Mouse (Mus musculus): ENCODE data around the gene Mup5. TPM values are rescaled to one million over a fixed set of nuclear protein-coding genes. Genes with fewer than 3 reads are reported as not detected.
"Not testable (repeated sequence)": the region's sequence is repeated elsewhere in the genome, so short reads cannot be mapped to it uniquely, and the experiment has no call there.

The Mup5 gene
- not detected in 2 replicates for polyA plus RNA-seq (2015; fragmentation: Nextera tagmentation; extraction: Ambion mirVana)

GRCm38 (mm10) chr4:61834952-61835708 is at the start of gene Mup5:
Gene Mup5, minus strand, starts transcription at chr4:61835233.
- no peaks in the 10 kb centered on the region; the same call in 1 of the 2 replicates for H3K9me3 ChIP-seq
- no peak for ATAC-seq (ENCODE audit: low read depth)
- no peaks in the 10 kb centered on the region for H3K36me3 ChIP-seq
- H3K27me3 ChIP-seq, result no peaks in the 10 kb centered on the region
- no peak within 1 kb of the TSS for H3K9ac ChIP-seq
- WGBS, result 73% methylated on average over 4 of the region's 4 CpGs
- H3K4me1 ChIP-seq (replicated peaks), result no peaks in the 10 kb centered on the region
- H3K4me3 ChIP-seq, result no peak within 1 kb of the TSS
- no peak within 1 kb of the TSS for H3K4me2 ChIP-seq
- H3K27ac ChIP-seq (replicated peaks), result no peak within 1 kb of the TSS

GRCm38 (mm10) chr4:61858160-61858559 is 23.1 kb upstream of the Mup5 start:
- Histone ChIP-seq H3K9me3 (no peaks in the 10 kb centered on the region), H3K36me3 (no peaks in the 10 kb centered on the region), H3K4me3 (no peak overlapping the region), H3K27ac (replicated peaks) (no peak overlapping the region), H3K27me3 (no peaks in the 10 kb centered on the region), H3K4me2 (no peak overlapping the region), H3K9ac (no peak overlapping the region), H3K4me1 (replicated peaks) (no peaks in the 10 kb centered on the region)
- ATAC-seq (ENCODE audit: low read depth), result no peak
- WGBS, result 47% methylated on average over 4 of the region's 4 CpGs

GRCm38 (mm10) chr4:61855831-61856698 is 21.0 kb upstream of the Mup5 start:
- Histone ChIP-seq H3K4me3 (no peak overlapping the region), H3K9ac (no peak overlapping the region), H3K9me3 (no peaks in the 10 kb centered on the region), H3K27me3 (no peaks in the 10 kb centered on the region), H3K4me2 (no peak overlapping the region), H3K27ac (replicated peaks) (no peak overlapping the region), H3K36me3 (no peaks in the 10 kb centered on the region), H3K4me1 (replicated peaks) (no peaks in the 10 kb centered on the region)
- ATAC-seq (ENCODE audit: low read depth), result no peak
- WGBS, result 92% methylated on average over 18 of the region's 18 CpGs

GRCm38 (mm10) chr4:61855344-61855743 is 20.3 kb upstream of the Mup5 start:
- Histone ChIP-seq H3K9ac (no peak overlapping the region), H3K27ac (replicated peaks) (no peak overlapping the region), H3K4me1 (replicated peaks) (no peaks in the 10 kb centered on the region), H3K4me2 (no peak overlapping the region), H3K4me3 (no peak overlapping the region), H3K27me3 (no peaks in the 10 kb centered on the region), H3K36me3 (no peaks in the 10 kb centered on the region), H3K9me3 (no peaks in the 10 kb centered on the region)
- ATAC-seq (ENCODE audit: low read depth), result no peak
- 89% methylated on average over 6 of the region's 6 CpGs for WGBS

GRCm38 (mm10) chr4:61844758-61845455 is 9.9 kb upstream of the Mup5 start:
- WGBS, result 92% methylated on average over 5 of the region's 5 CpGs
- H3K4me2 ChIP-seq, result no peak overlapping the region
- H3K4me3 ChIP-seq, result no peak overlapping the region
- H3K27ac ChIP-seq (replicated peaks), result no peak overlapping the region
- H3K9ac ChIP-seq, result no peak overlapping the region
- H3K4me1 ChIP-seq (replicated peaks), result no peaks in the 10 kb centered on the region
- no peaks in the 10 kb centered on the region for H3K36me3 ChIP-seq
- H3K27me3 ChIP-seq, result no peaks in the 10 kb centered on the region
- H3K9me3 ChIP-seq, result no peaks in the 10 kb centered on the region
- ATAC-seq (ENCODE audit: low read depth), result no peak

GRCm38 (mm10) chr4:61829211-61829610 is 5.8 kb downstream of the Mup5 start:
- Histone ChIP-seq H3K9me3 (peaks cover 7% of the 10 kb centered on the region; the same call in 1 of the 2 replicates), H3K4me3 (no peak overlapping the region), H3K27me3 (no peaks in the 10 kb centered on the region), H3K9ac (no peak overlapping the region), H3K36me3 (no peaks in the 10 kb centered on the region), H3K4me2 (no peak overlapping the region), H3K4me1 (replicated peaks) (no peaks in the 10 kb centered on the region), H3K27ac (replicated peaks) (no peak overlapping the region)
- ATAC-seq (ENCODE audit: low read depth), result no peak
- WGBS, result 76% methylated on average over 4 of the region's 4 CpGs

GRCm38 (mm10) chr4:61823185-61823584 is 11.8 kb downstream of the Mup5 start:
- H3K4me3 ChIP-seq, result no peak overlapping the region
- no peaks in the 10 kb centered on the region for H3K4me1 ChIP-seq (replicated peaks)
- no peak overlapping the region for H3K27ac ChIP-seq (replicated peaks)
- no peak overlapping the region for H3K4me2 ChIP-seq
- H3K27me3 ChIP-seq, result no peaks in the 10 kb centered on the region
- WGBS, result 87% methylated on average over 15 of the region's 15 CpGs
- H3K9me3 ChIP-seq, result peaks cover 26% of the 10 kb centered on the region
- no peaks in the 10 kb centered on the region for H3K36me3 ChIP-seq
- ATAC-seq (ENCODE audit: low read depth), result no peak
- no peak overlapping the region for H3K9ac ChIP-seq

GRCm38 (mm10) chr4:61822541-61822940 is 12.5 kb downstream of the Mup5 start:
- H3K4me1 ChIP-seq (replicated peaks); H3K36me3 ChIP-seq; H3K4me3 ChIP-seq; ATAC-seq (ENCODE audit: low read depth); H3K27ac ChIP-seq (replicated peaks); H3K9ac ChIP-seq; H3K4me2 ChIP-seq; H3K27me3 ChIP-seq: not testable (repeated sequence)
- H3K9me3 ChIP-seq, result peaks cover 26% of the 10 kb centered on the region
- WGBS, result 77% methylated on average over 9 of the region's 9 CpGs

GRCm38 (mm10) chr4:61815602-61816001 is 19.4 kb downstream of the Mup5 start:
- no peak overlapping the region for H3K27ac ChIP-seq (replicated peaks)
- no peaks in the 10 kb centered on the region for H3K4me1 ChIP-seq (replicated peaks)
- no peaks in the 10 kb centered on the region for H3K36me3 ChIP-seq
- no peaks in the 10 kb centered on the region for H3K27me3 ChIP-seq
- no peak overlapping the region for H3K4me2 ChIP-seq
- peaks cover 6% of the 10 kb centered on the region; the same call in 1 of the 2 replicates for H3K9me3 ChIP-seq
- no peak overlapping the region for H3K9ac ChIP-seq
- H3K4me3 ChIP-seq, result no peak overlapping the region
- 88% methylated on average over 2 of the region's 2 CpGs for WGBS
- no peak for ATAC-seq (ENCODE audit: low read depth)

GRCm38 (mm10) chr4:61813435-61813834 is 21.6 kb downstream of the Mup5 start:
- no peak for ATAC-seq (ENCODE audit: low read depth)
- peaks cover 3% of the 10 kb centered on the region; the same call in 1 of the 2 replicates for H3K9me3 ChIP-seq
- H3K27me3 ChIP-seq, result no peaks in the 10 kb centered on the region

GRCm38 (mm10) chr4:61811193-61811592 is 23.8 kb downstream of the Mup5 start:
- not testable (repeated sequence) for H3K9ac ChIP-seq; H3K4me1 ChIP-seq (replicated peaks); H3K36me3 ChIP-seq; H3K9me3 ChIP-seq; H3K4me2 ChIP-seq; H3K27me3 ChIP-seq; ATAC-seq (ENCODE audit: low read depth); H3K4me3 ChIP-seq; H3K27ac ChIP-seq (replicated peaks)
- 24% methylated on average over 2 of the region's 2 CpGs for WGBS

More at GRCm38 (mm10) chr4:61813435-61813834, 21.6 kb downstream of the Mup5 start:
- H3K36me3 ChIP-seq, result no peaks in the 10 kb centered on the region
- no peaks in the 10 kb centered on the region for H3K4me1 ChIP-seq (replicated peaks)
- no peak overlapping the region for H3K27ac ChIP-seq (replicated peaks)
- H3K4me2 ChIP-seq, result no peak overlapping the region
- H3K9ac ChIP-seq, result no peak overlapping the region
- H3K4me3 ChIP-seq, result no peak overlapping the region

GRCm38 (mm10) chr4:61808926-61809325 is 26.1 kb downstream of the Mup5 start:
- H3K9me3 ChIP-seq; H3K27me3 ChIP-seq; H3K36me3 ChIP-seq; H3K9ac ChIP-seq; H3K4me3 ChIP-seq; H3K4me2 ChIP-seq; H3K4me1 ChIP-seq (replicated peaks); H3K27ac ChIP-seq (replicated peaks); ATAC-seq (ENCODE audit: low read depth): not testable (repeated sequence)
- 90% methylated on average over 3 of the region's 3 CpGs for WGBS

Data from neural tube, embryonic 13.5 days (tissue).